Comparison of ENCODE assay signal across 9 mouse cellular contexts in genomic region chr13:95442901-95443300, GRCm38 (mm10). TPM values are rescaled to one million over a fixed set of nuclear protein-coding genes. Genes with fewer than 3 reads are reported as not detected.
DNase-seq lines count a peak whose midpoint lies in the region; ATAC-seq and TF ChIP-seq lines count a peak whose summit lies in the region.
"Had no signal": no experiment of that assay in that cellular context is flagged by ENCODE, and none has a peak within 500 bp of the region (broad histone marks: within the 10 kb centered on the region; RNA-seq: fewer than 3 reads in every experiment).

No protein-coding gene starts in this region.

- no peak for TF ChIP-seq CTCF in intestine, postnatal 0 days (IDR thresholded peaks at IDR 0.05; ENCODE audit: low read depth)

- H3K27ac ChIP-seq in hindbrain, embryonic 10.5 days: no peak overlapping the region
- H3K27ac ChIP-seq in hindbrain, embryonic 12.5 days: no peak overlapping the region
- no peak overlapping the region for H3K27ac ChIP-seq in forebrain, embryonic 10.5 days
- no peak overlapping the region for H3K27ac ChIP-seq in intestine, postnatal 0 days (ENCODE audit: low read depth, low read length)
- no peak overlapping the region for H3K27ac ChIP-seq in midbrain, embryonic 16.5 days (ENCODE audit: low read length)

- WGBS in hindbrain, embryonic 10.5 days: 14% methylated on average over 4 of the region's 4 CpGs
- 9% methylated on average over 4 of the region's 4 CpGs for WGBS in hindbrain, embryonic 12.5 days
- 25% methylated on average over 4 of the region's 4 CpGs for WGBS in forebrain, embryonic 10.5 days
- 35% methylated on average over 4 of the region's 4 CpGs for WGBS in intestine, postnatal 0 days
- WGBS in midbrain, embryonic 16.5 days: 22% methylated on average over 4 of the region's 4 CpGs

- H3K4me1 ChIP-seq in hindbrain, embryonic 10.5 days (replicated peaks): peaks cover 21% of the 10 kb centered on the region
- H3K4me1 ChIP-seq in hindbrain, embryonic 12.5 days: peaks cover 17% of the 10 kb centered on the region
- peaks cover 24% of the 10 kb centered on the region for H3K4me1 ChIP-seq in forebrain, embryonic 10.5 days
- no peaks in the 10 kb centered on the region for H3K4me1 ChIP-seq in intestine, postnatal 0 days (replicated peaks; ENCODE audit: control insufficient read depth, insufficient read depth, low read length)
- peaks cover 9% of the 10 kb centered on the region; the same call in 1 of the 2 replicates for H3K4me1 ChIP-seq in midbrain, embryonic 16.5 days (ENCODE audit: control insufficient read depth, insufficient read depth, low read length)

- H3K9ac ChIP-seq in hindbrain, embryonic 12.5 days: no peak overlapping the region
- no peak overlapping the region for H3K9ac ChIP-seq in intestine, postnatal 0 days (ENCODE audit: low read depth, low read length)
- no peak overlapping the region for H3K9ac ChIP-seq in midbrain, embryonic 16.5 days (ENCODE audit: low read depth, low read length)

- H3K36me3 ChIP-seq in hindbrain, embryonic 10.5 days: no peaks in the 10 kb centered on the region
- no peaks in the 10 kb centered on the region for H3K36me3 ChIP-seq in hindbrain, embryonic 12.5 days
- H3K36me3 ChIP-seq in forebrain, embryonic 10.5 days (replicated peaks): no peaks in the 10 kb centered on the region
- no peaks in the 10 kb centered on the region for H3K36me3 ChIP-seq in intestine, postnatal 0 days (ENCODE audit: control insufficient read depth, insufficient read depth)
- H3K36me3 ChIP-seq in midbrain, embryonic 16.5 days (ENCODE audit: control insufficient read depth, insufficient read depth, low read length): no peaks in the 10 kb centered on the region

- DNase-seq in hindbrain, embryonic 10.5 days (ENCODE audit: low spot score): no peak
- DNase-seq in forebrain, embryonic 10.5 days (ENCODE audit: extremely low spot score, low spot score): no peak
- no peak for DNase-seq in ovary, postnatal 36 days (ENCODE audit: low spot score)
- DNase-seq in right cerebral cortex, postnatal 36 days (ENCODE audit: low spot score in 2 of 2): no peak
- DNase-seq in thymus, adult 18-20 months: no peak
- DNase-seq: cerebellum, adult 9-10 months had no signal

- no peak overlapping the region for H3K4me2 ChIP-seq in hindbrain, embryonic 12.5 days (replicated peaks)
- H3K4me2 ChIP-seq in intestine, postnatal 0 days (replicated peaks; ENCODE audit: low read depth): peak overlapping the region; percentile 67
- H3K4me2 ChIP-seq in midbrain, embryonic 16.5 days (ENCODE audit: low read length): peak overlapping the region; percentile 92

- peaks cover 48% of the 10 kb centered on the region for H3K27me3 ChIP-seq in hindbrain, embryonic 10.5 days (ENCODE audit: insufficient read depth, poor library complexity, severe bottlenecking)
- H3K27me3 ChIP-seq in hindbrain, embryonic 12.5 days: peaks cover 38% of the 10 kb centered on the region
- peaks cover 56% of the 10 kb centered on the region for H3K27me3 ChIP-seq in forebrain, embryonic 10.5 days (ENCODE audit: poor library complexity, severe bottlenecking)
- H3K27me3 ChIP-seq in intestine, postnatal 0 days (replicated peaks; ENCODE audit: control insufficient read depth, insufficient read depth, low read length): peaks cover 23% of the 10 kb centered on the region; the same call in 1 of the 2 replicates
- H3K27me3 ChIP-seq in midbrain, embryonic 16.5 days (ENCODE audit: control insufficient read depth, insufficient read depth, low read depth, low read length): peaks cover 11% of the 10 kb centered on the region; the same call in 1 of the 2 replicates

- H3K9me3 ChIP-seq in hindbrain, embryonic 10.5 days: no peaks in the 10 kb centered on the region
- H3K9me3 ChIP-seq in hindbrain, embryonic 12.5 days (replicated peaks): no peaks in the 10 kb centered on the region
- no peaks in the 10 kb centered on the region for H3K9me3 ChIP-seq in forebrain, embryonic 10.5 days
- no peaks in the 10 kb centered on the region for H3K9me3 ChIP-seq in intestine, postnatal 0 days (ENCODE audit: control insufficient read depth)
- H3K9me3 ChIP-seq in midbrain, embryonic 16.5 days (replicated peaks; ENCODE audit: control insufficient read depth, low read length, poor library complexity, severe bottlenecking): no peaks in the 10 kb centered on the region

- peak overlapping the region; percentile 62; the same call in 1 of the 2 replicates for H3K4me3 ChIP-seq in hindbrain, embryonic 10.5 days
- no peak overlapping the region for H3K4me3 ChIP-seq in hindbrain, embryonic 12.5 days
- H3K4me3 ChIP-seq in forebrain, embryonic 10.5 days: peak overlapping the region; percentile 61
- H3K4me3 ChIP-seq in intestine, postnatal 0 days (ENCODE audit: low read depth, low read length): peak overlapping the region; percentile 32; the same call in 1 of the 2 replicates
- H3K4me3 ChIP-seq in midbrain, embryonic 16.5 days (ENCODE audit: low read depth, low read length): peak overlapping the region; percentile 51; the same call in 1 of the 2 replicates

- no peak for ATAC-seq in hindbrain, embryonic 12.5 days (ENCODE audit: low FRiP score)
- ATAC-seq in intestine, postnatal 0 days: no peak
- no peak for ATAC-seq in midbrain, embryonic 16.5 days

RNA-seq across cellular contexts. Expression of gene Crhbp, which starts 1.8 kb away (rescaled TPM):
- 0.52 and 1.5 TPM in 2 replicates for polyA plus RNA-seq in hindbrain, embryonic 10.5 days (2016; fragmentation: Nextera tagmentation; extraction: Ambion mirVana)
- polyA plus RNA-seq in hindbrain, embryonic 12.5 days (2016; fragmentation: Nextera tagmentation; extraction: Ambion mirVana): 3.8 and 6.2 TPM in 2 replicates
- polyA plus RNA-seq in forebrain, embryonic 10.5 days (2016; fragmentation: Nextera tagmentation; extraction: Ambion mirVana): 1.2 and 1.4 TPM in 2 replicates
- polyA plus RNA-seq in intestine, postnatal 0 days (2015; fragmentation: Nextera tagmentation; extraction: Ambion mirVana): not detected in 2 replicates
- polyA plus RNA-seq in midbrain, embryonic 16.5 days (2015; fragmentation: Nextera tagmentation; extraction: Ambion mirVana): 2.9 and 3.7 TPM in 2 replicates

RNA-seq across cellular contexts. Expression of gene S100z, which starts 35.6 kb away (rescaled TPM):
- not detected in 2 replicates for polyA plus RNA-seq in hindbrain, embryonic 10.5 days (2016; fragmentation: Nextera tagmentation; extraction: Ambion mirVana)
- not detected in 2 replicates for polyA plus RNA-seq in hindbrain, embryonic 12.5 days (2016; fragmentation: Nextera tagmentation; extraction: Ambion mirVana)
- polyA plus RNA-seq in forebrain, embryonic 10.5 days (2016; fragmentation: Nextera tagmentation; extraction: Ambion mirVana): not detected in 2 replicates
- 2.0 and 2.1 TPM in 2 replicates for polyA plus RNA-seq in intestine, postnatal 0 days (2015; fragmentation: Nextera tagmentation; extraction: Ambion mirVana)
- polyA plus RNA-seq in midbrain, embryonic 16.5 days (2015; fragmentation: Nextera tagmentation; extraction: Ambion mirVana): not detected in 2 replicates
